In genomic region chr10:62127137-62127536, GRCm38 (mm10) we compare ENCODE assay signal across 17 mouse cellular contexts. TPM values are rescaled to one million over a fixed set of nuclear protein-coding genes. Genes with fewer than 3 reads are reported as not detected.
DNase-seq lines count a peak whose midpoint lies in the region; ATAC-seq and TF ChIP-seq lines count a peak whose summit lies in the region.
"Had no signal": no experiment of that assay in that cellular context is flagged by ENCODE, and none has a peak within 500 bp of the region (broad histone marks: within the 10 kb centered on the region; RNA-seq: fewer than 3 reads in every experiment).

No protein-coding gene starts in this region.

- TF ChIP-seq POLR2A in CH12.LX (IDR thresholded peaks at IDR 0.05; ENCODE audit: low read depth, low read length), result no peak
- TF ChIP-seq POLR2A in brain, embryonic 14.5 days (IDR thresholded peaks at IDR 0.05; ENCODE audit: borderline replicate concordance, extremely low read depth, insufficient read depth, insufficient read length, poor library complexity, severe bottlenecking), result no peak

- no peaks in the 10 kb centered on the region for H3K4me1 ChIP-seq in forebrain, postnatal 0 days (ENCODE audit: insufficient read depth)
- H3K4me1 ChIP-seq in forebrain, embryonic 14.5 days (ENCODE audit: control insufficient read depth, insufficient read depth, low read length), result 0 out of 2 replicates have a peak, but pooled peaks cover 3% of the 10 kb centered on the region
- no peaks in the 10 kb centered on the region for H3K4me1 ChIP-seq in liver, embryonic 14.5 days (replicated peaks; ENCODE audit: control insufficient read depth in 2 of 2, insufficient read depth in 2 of 2, low read length in 1 of 2)
- no peaks in the 10 kb centered on the region for H3K4me1 ChIP-seq in liver, embryonic 12.5 days
- H3K4me1 ChIP-seq in CH12.LX (ENCODE audit: control insufficient read depth in 1 of 2, insufficient read depth in 2 of 2), result peaks cover 6 to 9% of the 10 kb centered on the region in 2 experiments; a peak in 2 of 4 replicates
- H3K4me1 ChIP-seq: heart, embryonic 15.5 days; stomach, embryonic 15.5 days had no signal

- TF ChIP-seq CTCF in forebrain, postnatal 0 days (IDR thresholded peaks at IDR 0.05; ENCODE audit: low read depth), result peak; percentile 43
- peak; percentile 70 for TF ChIP-seq CTCF in liver, embryonic 14.5 days (IDR thresholded peaks at IDR 0.05; ENCODE audit: low read depth)
- peak; percentile 51 to 53; a peak in 3 of 4 replicates for TF ChIP-seq CTCF in CH12.LX (conservative IDR thresholded peaks at IDR 0.05 in 1 of 2, IDR thresholded peaks at IDR 0.05 in 1 of 2; ENCODE audit: low read depth in 2 of 2, low read length in 2 of 2)
- peak; percentile 46; the same call in 1 of the 2 replicates for TF ChIP-seq CTCF in brain, embryonic 14.5 days (IDR thresholded peaks at IDR 0.05; ENCODE audit: borderline replicate concordance, extremely low read depth, insufficient read depth, insufficient read length)

- no peak for TF ChIP-seq EP300 in liver, embryonic 14.5 days (IDR thresholded peaks at IDR 0.05; ENCODE audit: low read depth)
- TF ChIP-seq EP300 in CH12.LX (IDR thresholded peaks at IDR 0.05; ENCODE audit: low read length), result no peak

- peaks cover 42% of the 10 kb centered on the region for H3K27me3 ChIP-seq in forebrain, postnatal 0 days (ENCODE audit: insufficient read depth, low read length)
- peaks cover 47% of the 10 kb centered on the region for H3K27me3 ChIP-seq in forebrain, embryonic 14.5 days (replicated peaks; ENCODE audit: control insufficient read depth, insufficient read depth, low read length)
- peaks cover 42% of the 10 kb centered on the region for H3K27me3 ChIP-seq in liver, embryonic 14.5 days (ENCODE audit: control insufficient read depth, insufficient read depth, low read length)
- H3K27me3 ChIP-seq in liver, embryonic 12.5 days (replicated peaks), result peaks cover 55% of the 10 kb centered on the region
- peaks cover 69% of the 10 kb centered on the region for H3K27me3 ChIP-seq in CH12.LX (replicated peaks)

- H3K79me2 ChIP-seq in CH12.LX (replicated peaks; ENCODE audit: control insufficient read depth, extremely low read depth, insufficient read depth, poor library complexity, severe bottlenecking), result no peaks in the 10 kb centered on the region

- no peak for TF ChIP-seq RAD21 in CH12.LX (IDR thresholded peaks at IDR 0.05; ENCODE audit: low read depth, low read length)

- H3K9ac ChIP-seq in forebrain, postnatal 0 days, result no peak overlapping the region
- no peak overlapping the region for H3K9ac ChIP-seq in forebrain, embryonic 14.5 days (ENCODE audit: low read length)
- H3K9ac ChIP-seq in liver, embryonic 14.5 days (replicated peaks), result no peak overlapping the region
- no peak overlapping the region for H3K9ac ChIP-seq in liver, embryonic 12.5 days
- no peak overlapping the region for H3K9ac ChIP-seq in CH12.LX (ENCODE audit: insufficient read depth, low read depth)
- H3K9ac ChIP-seq: embryonic facial prominence, embryonic 13.5 days; forebrain, embryonic 15.5 days; heart, embryonic 15.5 days; midbrain, embryonic 12.5 days; stomach, embryonic 15.5 days had no signal

- no peaks in the 10 kb centered on the region for H3K36me3 ChIP-seq in forebrain, postnatal 0 days (ENCODE audit: insufficient read depth)
- no peaks in the 10 kb centered on the region for H3K36me3 ChIP-seq in forebrain, embryonic 14.5 days (ENCODE audit: control insufficient read depth, insufficient read depth, low read length)
- no peaks in the 10 kb centered on the region for H3K36me3 ChIP-seq in liver, embryonic 14.5 days (replicated peaks; ENCODE audit: control insufficient read depth, insufficient read depth, low read depth)
- no peaks in the 10 kb centered on the region for H3K36me3 ChIP-seq in liver, embryonic 12.5 days
- no peaks in the 10 kb centered on the region for H3K36me3 ChIP-seq in CH12.LX (replicated peaks in 1 of 2; ENCODE audit: control insufficient read depth in 1 of 2, insufficient read depth in 1 of 2, low read length in 1 of 2)
- H3K36me3 ChIP-seq: embryonic facial prominence, embryonic 13.5 days; forebrain, embryonic 15.5 days; heart, embryonic 15.5 days; midbrain, embryonic 12.5 days; stomach, embryonic 15.5 days had no signal

- DNase-seq in forebrain, postnatal 0 days, result no peak
- no peak for DNase-seq in forebrain, embryonic 14.5 days (ENCODE audit: low spot score)
- no peak for DNase-seq in liver, embryonic 14.5 days (ENCODE audit: low read depth in 3 of 3, low spot score in 3 of 3)
- no peak for DNase-seq in CH12.LX (ENCODE audit: extremely low read depth)
- no peak for DNase-seq in brain, embryonic 14.5 days (ENCODE audit: low read depth)
- DNase-seq in urinary bladder, postnatal 14 days (ENCODE audit: low spot score), result no peak
- DNase-seq in spleen, adult 12 weeks (ENCODE audit: low spot score), result no peak
- DNase-seq: cerebellum, adult 9-11 months; gastrocnemius, postnatal 25 days; lung, adult 18-20 months had no signal

- H3K4me2 ChIP-seq in forebrain, postnatal 0 days (ENCODE audit: low read depth), result no peak overlapping the region
- no peak overlapping the region for H3K4me2 ChIP-seq in forebrain, embryonic 14.5 days (ENCODE audit: low read length)
- no peak overlapping the region for H3K4me2 ChIP-seq in liver, embryonic 14.5 days (ENCODE audit: low read depth)
- H3K4me2 ChIP-seq in liver, embryonic 12.5 days, result no peak overlapping the region
- no peak overlapping the region for H3K4me2 ChIP-seq in CH12.LX (ENCODE audit: insufficient read depth, low read depth, poor library complexity, severe bottlenecking)
- H3K4me2 ChIP-seq: embryonic facial prominence, embryonic 13.5 days; heart, embryonic 15.5 days; midbrain, embryonic 12.5 days; stomach, embryonic 15.5 days had no signal

- H3K9me3 ChIP-seq in forebrain, postnatal 0 days (ENCODE audit: low read length), result no peaks in the 10 kb centered on the region
- no peaks in the 10 kb centered on the region for H3K9me3 ChIP-seq in forebrain, embryonic 14.5 days (replicated peaks; ENCODE audit: control insufficient read depth, low read length)
- no peaks in the 10 kb centered on the region for H3K9me3 ChIP-seq in liver, embryonic 14.5 days (ENCODE audit: control insufficient read depth, low read length)
- no peaks in the 10 kb centered on the region for H3K9me3 ChIP-seq in liver, embryonic 12.5 days (replicated peaks)
- peaks cover 10% of the 10 kb centered on the region for H3K9me3 ChIP-seq in CH12.LX (replicated peaks; ENCODE audit: low read length)
- H3K9me3 ChIP-seq: embryonic facial prominence, embryonic 13.5 days; forebrain, embryonic 15.5 days; heart, embryonic 15.5 days; midbrain, embryonic 12.5 days; stomach, embryonic 15.5 days had no signal

- H3K27ac ChIP-seq in forebrain, postnatal 0 days (ENCODE audit: low read depth, low read length), result no peak overlapping the region
- H3K27ac ChIP-seq in forebrain, embryonic 14.5 days (ENCODE audit: low read depth, low read length), result no peak overlapping the region
- H3K27ac ChIP-seq in liver, embryonic 14.5 days, result no peak overlapping the region
- H3K27ac ChIP-seq in liver, embryonic 12.5 days, result no peak overlapping the region
- H3K27ac ChIP-seq in CH12.LX (ENCODE audit: insufficient read depth, low read depth), result no peak overlapping the region
- H3K27ac ChIP-seq: embryonic facial prominence, embryonic 13.5 days; forebrain, embryonic 15.5 days; heart, embryonic 15.5 days; midbrain, embryonic 12.5 days; stomach, embryonic 15.5 days had no signal

- 41% methylated on average over 6 of the region's 6 CpGs for WGBS in forebrain, postnatal 0 days
- 42% methylated on average over 6 of the region's 6 CpGs for WGBS in forebrain, embryonic 14.5 days
- 41% methylated on average over 6 of the region's 6 CpGs for WGBS in liver, embryonic 14.5 days (ENCODE audit: insufficient replicate concordance)
- WGBS in liver, embryonic 12.5 days (ENCODE audit: insufficient replicate concordance), result 37% methylated on average over 6 of the region's 6 CpGs

- dilution Hi-C loops in CH12.LX (cut with MboI; ENCODE audit: extremely low pct_ligation_motif_present, extremely low pct_unique_long_range_greater_than_20kb, low sequenced_read_pairs), result no loop called here

- in situ Hi-C loops in CH12.LX (cut with MboI; ENCODE audit: low pct_ligation_motif_present, low pct_unique_long_range_greater_than_20kb, low sequenced_read_pairs), result no loop called here

- no peak for ATAC-seq in forebrain, postnatal 0 days
- ATAC-seq in forebrain, embryonic 14.5 days, result no peak
- ATAC-seq in liver, embryonic 14.5 days (ENCODE audit: insufficient read depth), result no peak
- no peak for ATAC-seq in liver, embryonic 12.5 days
- ATAC-seq: forebrain, embryonic 15.5 days had no signal

- no peak overlapping the region for H3K4me3 ChIP-seq in forebrain, postnatal 0 days (ENCODE audit: low read depth, low read length)
- no peak overlapping the region for H3K4me3 ChIP-seq in forebrain, embryonic 14.5 days (ENCODE audit: low read depth, low read length)
- no peak overlapping the region for H3K4me3 ChIP-seq in liver, embryonic 14.5 days (ENCODE audit: insufficient read depth in 1 of 2, low read depth in 2 of 2, low read length in 2 of 2)
- H3K4me3 ChIP-seq in liver, embryonic 12.5 days, result no peak overlapping the region
- no peak overlapping the region for H3K4me3 ChIP-seq in CH12.LX (replicated peaks in 1 of 3; ENCODE audit: low read depth in 2 of 3, low read length in 2 of 3, poor library complexity in 1 of 3)
- H3K4me3 ChIP-seq: embryonic facial prominence, embryonic 13.5 days; heart, embryonic 15.5 days; midbrain, embryonic 12.5 days; stomach, embryonic 15.5 days had no signal

RNA-seq across cellular contexts. Expression of gene Neurog3, which starts 5.8 kb away (rescaled TPM):
- not detected in 2 replicates for total RNA-seq in forebrain, postnatal 0 days (2014; rRNA removed)
- polyA plus RNA-seq in forebrain, postnatal 0 days (2015; fragmentation: Nextera tagmentation; extraction: Ambion mirVana), result not detected in 2 replicates
- 0.29 and 0.45 TPM in 2 replicates for polyA plus RNA-seq in forebrain, embryonic 14.5 days (2014; fragmentation: Nextera tagmentation; extraction: Ambion mirVana)
- polyA plus RNA-seq in liver, embryonic 14.5 days (2012; rRNA removed), result 0.06 and 0.16 TPM in 2 replicates
- not detected in 2 replicates for polyA plus RNA-seq in liver, embryonic 14.5 days (2014; fragmentation: Nextera tagmentation; extraction: Ambion mirVana)
- not detected in 2 replicates for polyA plus RNA-seq in liver, embryonic 12.5 days (2016; fragmentation: Nextera tagmentation; extraction: Ambion mirVana)
- total RNA-seq in CH12.LX (2012; rRNA removed), result not detected in 2 replicates
- not detected in 2 replicates for total RNA-seq in CH12.LX (2014; rRNA removed)
- not detected in 2 replicates for polyA plus RNA-seq in CH12.LX (2012; ENCODE audit: insufficient read length, low read depth)
- 0.07 and 0.43 TPM in 2 replicates for polyA plus RNA-seq in brain, embryonic 14.5 days (2012; rRNA removed)
- total RNA-seq: adrenal gland, postnatal 4 days; gastrocnemius, postnatal 25 days had no signal
- polyA plus RNA-seq: embryonic facial prominence, embryonic 13.5 days; heart, embryonic 15.5 days; midbrain, embryonic 12.5 days had no signal

RNA-seq across cellular contexts. Expression of gene Fam241b, which starts 16.6 kb away (rescaled TPM):
- 118 and 120 TPM in 2 replicates for total RNA-seq in forebrain, postnatal 0 days (2014; rRNA removed)
- 193 and 196 TPM in 2 replicates for polyA plus RNA-seq in forebrain, postnatal 0 days (2015; fragmentation: Nextera tagmentation; extraction: Ambion mirVana)
- 51.5 and 57.8 TPM in 2 replicates for polyA plus RNA-seq in forebrain, embryonic 14.5 days (2014; fragmentation: Nextera tagmentation; extraction: Ambion mirVana)
- 0.24 and 0.27 TPM in 2 replicates for polyA plus RNA-seq in liver, embryonic 14.5 days (2012; rRNA removed)
- 0.20 and 0.51 TPM in 2 replicates for polyA plus RNA-seq in liver, embryonic 14.5 days (2014; fragmentation: Nextera tagmentation; extraction: Ambion mirVana)
- polyA plus RNA-seq in liver, embryonic 12.5 days (2016; fragmentation: Nextera tagmentation; extraction: Ambion mirVana), result 0.63 and 1.1 TPM in 2 replicates
- total RNA-seq in CH12.LX (2012; rRNA removed) (0.21 and 0.38 TPM in 2 replicates), CH12.LX (2014; rRNA removed) (0.28 TPM in 1 of 2 replicates, not detected in the other)
- polyA plus RNA-seq in CH12.LX (2012; ENCODE audit: insufficient read length, low read depth), result not detected in 2 replicates
- polyA plus RNA-seq in brain, embryonic 14.5 days (2012; rRNA removed), result 72.0 and 92.8 TPM in 2 replicates

Comparison
In these comparisons a context has a peak if more than half of its experiments do, and no peak if none do; other contexts are left out.
1. RNA of gene Fam241b, which starts 16.6 kb away (polyA plus RNA-seq): 193 to 196 TPM in forebrain, postnatal 0 days, 72.0 to 92.8 TPM in brain, embryonic 14.5 days and 51.5 to 57.8 TPM in forebrain, embryonic 14.5 days; 0.63 to 1.1 TPM in liver, embryonic 12.5 days, 0.20 to 0.51 TPM in liver, embryonic 14.5 days and not detected in CH12.LX; every median in the first group is over 10 times any median in the second.
2. Peak in every context shown above with its lines, with median percentiles within 50 percentile points of each other: CTCF ChIP-seq.